Mouse (Mus musculus) cortical plate, adult 2 months (tissue): ENCODE measurements around the gene Grid2.

Source experiments
- CTCF ChIP-seq: fragments of 200-500 bp; IDR thresholded peaks from 2 replicates; pipeline ENCODE4 v1.5.1; 2011; ENCODE audit warnings: mild to moderate bottlenecking, control low read depth, low read length; ENCODE audit not compliant: insufficient read depth; ENCODE audit errors: extremely low read depth
- POLR2A ChIP-seq: fragments of 200-500 bp; IDR thresholded peaks from 2 replicates; pipeline ENCODE4 v1.6.1; 2011; ENCODE audit warnings: mild to moderate bottlenecking, low read length, control low read depth; ENCODE audit not compliant: insufficient read depth; ENCODE audit errors: extremely low read depth

DNA sequence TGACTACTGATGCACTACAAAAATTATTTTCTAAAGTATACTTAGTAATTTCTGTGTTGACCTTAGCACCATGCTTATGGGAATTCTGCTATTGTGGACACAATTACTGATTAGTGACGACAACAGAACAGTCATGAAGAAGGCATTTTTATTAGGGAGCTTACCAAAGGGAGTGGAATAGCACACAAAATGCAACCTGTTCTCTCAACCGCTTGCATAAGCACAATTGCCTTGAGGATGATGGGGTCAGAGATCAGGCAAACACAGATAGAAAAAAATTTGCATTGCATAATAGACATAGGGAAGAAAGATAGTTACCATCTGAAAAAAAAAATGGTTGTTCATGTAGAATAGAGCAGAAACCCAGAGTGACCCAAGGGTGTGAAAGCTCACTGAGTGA lies 790.4 kb downstream of the Grid2 start:
- TF ChIP-seq POLR2A (no peak), CTCF (no peak)
